Mouse (Mus musculus) adrenal gland, postnatal 4 days (tissue): ENCODE results near the gene Gnai2. TPM values are rescaled to one million over a fixed set of nuclear protein-coding genes. Genes with fewer than 3 reads are reported as not detected.
"Not testable (repeated sequence)": the region's sequence is repeated elsewhere in the genome, so short reads cannot be mapped to it uniquely, and the experiment has no call there.

Source experiments
- DNase-seq, 2 experiments: peaks; one replicate each; pipeline ENCODE4 v3.0.0; 2021 to 2022; ENCODE audit warnings: low spot score in 2 of 2, mixed read lengths in 2 of 2
- long read RNA-seq, 2 experiments: library from polyadenylated mRNA; stranded (forward); transcript quantifications; one replicate each; pipeline ENCODE4 v2.0.0; 2021
- total RNA-seq, 2 experiments: library from RNA; stranded (reverse); gene quantifications; 2 replicates each; pipeline ENCODE4 v1.2.3; 2021

Gene Gnai2
- total RNA-seq, result 100 to 1,000 TPM; 345 to 390 TPM
- long read RNA-seq, experiment 1, transcript Gnai2-202 (9 exons, 1,777 nt), result minor isoform, 16 of 180 reads
- long read RNA-seq, experiment 1, transcript Gnai2-201 (9 exons, 2,215 nt), result major isoform, 113 of 180 reads
- long read RNA-seq, experiment 1, transcript Gnai2-206 (2 exons, 595 nt), result minor isoform, 11 of 180 reads
- long read RNA-seq, experiment 1, partial matches to known transcripts, result 34 of 180 reads
- long read RNA-seq, experiment 1, other reads (novel, unspliced or antisense), result 6 of 180 reads
- long read RNA-seq, experiment 2, transcript Gnai2-206 (2 exons, 595 nt), result minor isoform, 21 of 440 reads
- long read RNA-seq, experiment 2, transcript Gnai2-201 (9 exons, 2,215 nt), result major isoform, 311 of 440 reads
- long read RNA-seq, experiment 2, transcript Gnai2-202 (9 exons, 1,777 nt), result minor isoform, 62 of 440 reads
- long read RNA-seq, experiment 2, partial matches to known transcripts, result 28 of 440 reads
- long read RNA-seq, experiment 2, other reads (novel, unspliced or antisense), result 18 of 440 reads

GRCm38 (mm10) chr9:107635279-107636028 is at the start of gene Gnai2:
TSS of gene Gnai2 (minus strand) at chr9:107635367.
- DNase-seq, result peak; percentile 85 to 94

DNA sequence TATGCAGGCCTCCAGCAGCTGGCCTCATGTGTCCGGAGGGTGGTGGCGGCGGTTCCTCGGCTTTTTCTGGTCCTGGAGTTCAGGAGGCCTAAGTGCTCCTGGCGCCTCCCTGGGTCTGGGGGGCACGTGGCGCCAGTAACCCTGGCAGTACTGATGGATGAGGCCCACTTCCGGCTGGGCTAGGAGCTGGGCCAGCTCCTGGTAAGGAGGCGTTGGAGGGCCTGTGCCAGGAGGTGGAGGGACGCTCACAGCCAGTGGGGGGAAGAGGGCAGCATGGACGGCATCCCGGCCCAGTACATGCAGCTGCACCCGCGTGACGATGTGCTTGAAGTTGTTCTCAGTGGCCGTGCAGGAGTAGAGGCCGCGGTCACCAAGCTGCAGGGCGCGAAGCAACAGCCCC is 47.2 kb upstream of the Gnai2 start:
- no peak for DNase-seq

DNA sequence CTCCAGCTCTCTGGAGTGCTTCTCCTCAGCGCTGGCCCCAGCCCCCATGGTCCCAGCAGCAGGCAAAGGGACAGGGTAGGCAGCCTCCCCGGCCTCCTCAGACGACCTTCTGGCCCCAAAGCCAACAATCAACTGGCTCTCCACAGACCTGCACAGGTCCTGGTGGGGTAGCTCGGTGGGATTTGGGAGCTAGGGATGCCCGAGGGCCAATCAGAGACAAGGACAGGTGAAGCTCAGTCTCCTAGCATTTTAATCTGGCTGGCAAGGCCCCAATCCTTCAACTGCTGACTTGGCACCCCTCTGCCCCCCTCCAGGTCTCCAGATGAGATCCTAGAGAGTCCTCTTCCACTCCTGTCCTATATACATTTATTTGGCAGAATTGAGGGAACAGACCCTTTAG is 44.3 kb upstream of the Gnai2 start, which contains the start of gene Gnat1:
Gene Gnat1, minus strand, starts transcription at position 212 of the 400 bp plus-strand sequence.
- DNase-seq, result no peak

DNA sequence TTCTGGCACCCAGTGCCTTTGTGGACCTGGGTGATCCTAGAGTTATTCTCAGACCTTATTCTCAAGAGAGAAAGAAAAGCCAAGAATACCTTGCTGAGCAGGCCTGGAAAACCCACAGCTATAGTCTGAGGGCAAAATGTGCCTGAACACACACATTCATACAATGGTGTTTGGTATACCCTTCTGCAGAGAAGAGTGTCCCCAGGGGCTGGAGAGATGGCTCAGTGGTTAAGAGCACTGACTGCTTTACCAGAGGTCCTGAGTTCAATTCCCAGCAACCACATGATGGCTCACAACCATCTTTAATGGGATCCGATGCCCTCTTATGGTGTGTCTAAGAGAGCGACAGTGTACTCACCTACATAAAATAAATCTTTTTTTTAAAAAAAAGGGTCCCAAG is 43.7 kb upstream of the Gnai2 start:
- DNase-seq, result no peak

- not testable (repeated sequence) for DNase-seq
These were observed 42.8 kb upstream of the Gnai2 start for GRCm38 (mm10) chr9:107677819-107678526.

GRCm38 (mm10) chr9:107677091-107677784 is 42.1 kb upstream of the Gnai2 start:
- no peak for DNase-seq

DNA sequence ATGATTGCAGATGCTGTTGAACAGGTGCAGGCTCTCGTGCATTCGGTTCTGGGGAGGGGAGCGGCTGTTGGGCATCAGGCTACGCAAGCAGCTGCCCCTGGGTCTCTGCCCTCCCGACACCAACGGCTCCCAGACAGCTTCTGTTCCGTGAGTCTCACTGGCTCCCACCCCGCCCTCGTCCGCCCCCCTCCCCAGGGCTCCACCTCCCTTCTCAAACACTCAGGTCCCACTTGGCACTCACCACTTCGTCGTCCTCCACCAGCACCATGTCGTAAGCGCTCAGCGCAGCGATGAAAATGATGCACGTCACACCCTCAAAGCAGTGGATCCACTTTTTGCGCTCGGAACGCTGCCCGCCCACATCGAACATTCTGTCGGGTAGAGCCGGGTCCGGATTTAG is 41.1 kb upstream of the Gnai2 start:
- DNase-seq, result no peak

DNA sequence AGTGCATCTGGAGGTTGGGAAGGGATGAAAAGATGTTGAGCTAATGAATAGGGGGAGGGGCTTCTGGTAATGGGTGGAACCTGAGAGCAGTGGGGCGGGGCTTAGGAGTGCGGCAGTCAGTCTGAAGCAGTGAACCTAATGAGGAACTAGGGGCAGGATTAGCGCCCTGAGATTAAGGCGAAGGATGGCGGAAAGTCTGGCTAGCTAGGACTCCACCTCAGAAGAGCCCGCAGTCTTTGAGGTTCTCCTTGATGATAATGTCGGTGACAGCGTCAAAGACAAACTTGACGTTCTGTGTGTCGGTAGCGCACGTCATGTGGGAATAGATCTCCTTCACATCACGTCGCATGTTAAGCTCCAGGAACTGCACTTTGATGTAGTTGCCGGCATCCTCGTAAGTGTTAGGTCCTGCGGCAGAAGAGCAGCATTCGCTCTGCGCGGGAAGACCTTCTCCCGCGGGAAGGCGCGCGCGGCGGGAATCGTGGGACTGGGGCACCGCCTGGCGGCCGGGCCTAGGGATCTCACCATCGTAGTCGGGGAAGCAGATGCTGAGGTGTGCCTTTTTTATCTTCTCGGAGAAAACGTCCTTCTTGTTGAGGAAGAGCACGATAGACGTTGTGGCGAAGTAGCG is 40.6 kb upstream of the Gnai2 start:
- DNase-seq, result peak; percentile 55 to 65

DNA sequence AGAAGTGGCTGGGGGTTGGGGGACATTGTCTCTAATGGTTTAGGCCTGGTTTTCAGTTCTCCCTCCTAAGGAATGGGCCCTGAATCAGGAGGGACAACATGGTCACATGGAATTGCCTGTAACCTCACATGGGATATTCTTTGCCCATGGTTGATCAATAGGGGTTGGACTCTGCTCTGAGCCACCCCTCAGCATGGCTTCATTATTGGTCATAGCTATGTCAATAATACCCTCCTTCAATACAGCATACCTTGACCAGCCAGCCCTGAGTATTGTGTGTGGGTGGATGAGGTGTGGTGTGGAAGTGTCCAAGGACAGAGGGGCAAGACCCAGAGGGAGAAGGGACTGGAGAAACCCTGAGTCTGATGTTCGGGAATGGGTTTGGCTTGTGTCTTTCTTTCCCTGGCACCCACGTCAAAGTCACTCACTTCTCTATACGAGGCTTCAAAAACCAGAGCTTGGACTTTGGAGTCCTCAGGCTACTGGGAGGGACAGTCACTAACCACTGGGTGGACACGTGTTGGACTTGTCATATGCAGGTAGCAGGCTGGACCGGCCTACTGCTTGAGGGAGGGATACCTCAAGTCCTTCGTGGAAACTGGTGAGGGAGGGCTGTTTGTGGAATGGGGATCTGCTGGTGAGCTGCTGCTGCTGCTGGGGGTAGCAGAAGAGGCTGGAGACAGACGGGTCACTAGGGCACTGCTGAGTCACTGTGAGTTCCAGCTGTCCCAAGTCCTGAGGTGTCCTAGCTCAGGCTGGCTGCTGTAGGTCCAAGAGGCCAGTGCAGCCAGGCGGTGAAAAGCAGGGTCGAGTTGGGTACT is 39.7 kb upstream of the Gnai2 start:
- DNase-seq, result no peak

DNA sequence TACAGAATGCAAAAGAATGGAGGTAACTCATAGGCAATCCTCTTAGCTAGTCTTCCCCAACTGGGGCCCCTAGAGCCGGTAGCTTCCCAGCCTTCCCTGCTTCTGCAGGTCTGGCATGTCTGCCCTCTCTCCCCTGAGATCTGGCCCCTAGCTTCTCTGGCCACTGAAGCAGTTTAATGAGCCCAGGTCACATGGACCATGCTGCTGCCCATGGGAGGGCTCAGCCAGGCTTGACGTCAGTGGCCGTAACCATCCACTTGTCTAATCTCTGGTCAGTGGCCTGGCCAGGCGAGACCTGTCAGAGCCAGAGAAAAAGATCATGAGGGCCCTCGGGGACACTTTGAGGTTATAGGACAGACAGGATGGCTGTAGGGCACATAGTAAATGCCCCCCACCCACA is 35.1 kb upstream of the Gnai2 start:
- DNase-seq, result no peak

- no peak for DNase-seq
These were observed 34.3 kb upstream of the Gnai2 start, which contains the start of gene Slc38a3 for GRCm38 (mm10) chr9:107669480-107669945. TSS of gene Slc38a3 (minus strand) at chr9:107669530.

GRCm38 (mm10) chr9:107668916-107669315 is 33.7 kb upstream of the Gnai2 start:
- no peak for DNase-seq

DNA sequence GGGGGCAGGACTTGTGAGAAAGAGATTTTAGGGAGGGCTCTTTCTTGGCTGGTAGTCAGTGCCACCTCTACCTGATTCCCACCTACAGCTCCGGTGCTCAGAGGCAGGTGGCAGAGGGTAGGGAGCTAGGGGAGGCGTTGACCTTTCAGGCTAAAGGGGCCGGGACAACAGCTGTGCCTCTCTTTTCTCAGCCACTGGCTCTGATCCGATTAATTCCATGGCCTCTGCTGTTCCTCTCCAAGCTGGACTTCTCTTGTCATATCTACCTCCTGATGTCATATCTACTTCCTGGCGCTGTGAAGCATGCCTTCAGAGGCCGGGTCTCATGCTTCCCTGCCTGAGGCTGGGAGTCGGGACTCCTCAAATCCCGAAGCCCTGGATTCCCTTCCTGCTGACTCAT is 32.8 kb upstream of the Gnai2 start:
- DNase-seq, result no peak

DNA sequence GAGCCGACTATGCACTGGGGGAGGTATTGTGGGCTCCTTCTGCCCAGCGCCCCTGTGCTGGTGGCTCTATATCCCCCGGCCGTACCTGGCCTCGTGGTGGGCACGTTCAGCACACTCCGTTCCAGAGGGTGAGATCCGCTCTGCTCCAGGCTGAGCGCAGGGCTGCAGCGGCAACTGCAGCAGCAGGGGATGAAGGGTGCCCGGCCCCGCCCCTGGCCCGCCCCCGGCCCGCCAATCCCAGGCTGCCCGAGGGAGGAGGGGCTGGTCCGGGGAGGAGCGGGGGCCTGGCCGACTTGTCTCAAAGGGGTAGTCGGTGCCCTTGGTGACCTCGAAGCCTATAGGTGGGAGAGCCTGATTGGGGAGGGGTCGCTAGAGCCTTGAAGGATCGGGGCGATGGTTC is 32.1 kb upstream of the Gnai2 start:
- no peak for DNase-seq

DNA sequence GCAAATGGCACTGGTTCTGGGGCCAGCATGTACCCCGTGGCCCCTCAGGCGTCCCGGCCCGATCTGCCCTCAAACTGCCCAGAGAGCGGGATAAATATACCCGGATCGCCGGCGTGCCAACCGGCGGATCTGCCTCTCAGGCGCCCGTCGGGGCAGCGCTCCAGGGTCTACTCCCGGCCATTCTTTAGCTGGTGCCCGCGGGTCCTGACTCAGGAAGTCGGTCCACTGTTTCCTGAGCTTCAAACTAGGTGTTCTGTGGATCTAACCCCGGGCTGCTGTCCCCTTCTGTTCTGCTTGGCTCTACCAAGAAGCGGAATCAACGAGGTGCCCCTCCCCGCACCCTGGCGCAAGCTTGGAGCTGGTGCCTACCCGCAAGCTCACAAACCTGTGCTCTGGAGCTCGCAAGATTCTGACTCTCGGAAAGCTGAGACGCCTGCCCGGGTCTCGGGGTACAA is 31.6 kb upstream of the Gnai2 start:
- DNase-seq, result no peak

- no peak for DNase-seq
These were observed 30.1 kb upstream of the Gnai2 start for GRCm38 (mm10) chr9:107665308-107665707.

GRCm38 (mm10) chr9:107663525-107663924 is 28.4 kb upstream of the Gnai2 start:
- no peak for DNase-seq

DNA sequence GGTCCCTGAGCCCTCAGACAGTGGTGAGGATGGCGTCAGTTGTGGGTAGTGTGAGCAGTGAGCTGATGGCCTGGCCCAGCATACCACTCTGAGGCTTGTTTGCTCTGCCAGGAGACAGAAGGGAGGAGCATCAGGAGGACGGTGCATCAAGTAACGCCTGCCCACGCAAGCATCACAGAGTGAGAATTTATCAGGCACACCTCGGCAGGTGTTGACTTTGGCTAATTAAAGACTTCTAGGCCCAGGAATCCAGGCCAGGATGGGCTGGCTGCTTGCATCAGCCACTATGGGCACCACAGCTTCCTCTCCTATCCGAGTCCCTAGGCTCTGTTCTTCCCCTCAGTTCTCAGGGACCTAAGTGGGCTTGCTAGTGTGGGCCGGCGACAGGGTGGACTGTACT is 27.2 kb upstream of the Gnai2 start:
- DNase-seq, result no peak

- DNase-seq, result no peak
These were observed 25.6 kb upstream of the Gnai2 start for GRCm38 (mm10) chr9:107660777-107661176.
